Mouse (Mus musculus) WW6 (cell line): Measurements from ENCODE around the gene 1700001O22Rik.

ENCODE experiments used
- DNase-seq: peaks from one replicate; pipeline ENCODE4 v3.0.0-alpha.2; 2013; ENCODE audit warnings: low read depth, low spot score

Gene 1700001O22Rik

DNA sequence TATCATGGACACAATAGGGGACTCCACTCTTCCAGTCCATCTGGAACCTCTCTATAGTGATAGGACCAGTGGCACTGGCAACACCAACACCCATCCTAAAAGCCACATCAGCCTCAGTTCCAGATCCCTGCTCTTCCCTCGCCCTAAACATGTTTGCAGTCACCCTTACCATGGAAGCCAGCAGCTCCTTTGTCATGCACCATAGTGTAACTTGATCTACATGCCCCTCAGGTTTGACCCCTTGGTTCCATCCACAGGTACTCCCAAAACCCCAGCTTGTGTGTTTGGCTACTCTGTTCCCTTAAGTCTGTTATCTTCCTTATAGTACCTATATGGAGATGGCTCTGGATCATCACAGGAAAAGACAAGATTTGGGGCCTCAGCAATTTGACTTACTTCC lies 12.9 kb upstream of the 1700001O22Rik start:
- no peak for DNase-seq

DNA sequence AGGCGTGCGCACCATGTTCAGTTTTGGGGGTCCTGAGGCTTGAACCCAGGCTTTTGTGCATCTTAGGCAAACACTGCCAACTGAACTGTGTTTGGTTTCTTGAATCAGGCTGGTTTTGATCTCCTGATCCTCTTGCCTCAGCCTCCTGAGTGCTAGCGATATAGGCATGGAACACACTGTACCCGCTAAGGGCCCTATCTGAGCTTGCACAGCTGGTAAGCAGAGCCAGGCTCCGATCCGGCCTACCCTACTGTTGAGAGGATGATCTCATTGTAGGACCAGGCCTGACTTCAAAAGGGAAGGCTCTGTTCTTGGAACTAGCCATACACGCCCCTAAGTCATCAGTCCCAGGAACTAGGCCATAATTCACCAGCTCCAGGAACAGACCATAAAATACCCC lies 7.1 kb upstream of the 1700001O22Rik start:
- DNase-seq = no peak

DNA sequence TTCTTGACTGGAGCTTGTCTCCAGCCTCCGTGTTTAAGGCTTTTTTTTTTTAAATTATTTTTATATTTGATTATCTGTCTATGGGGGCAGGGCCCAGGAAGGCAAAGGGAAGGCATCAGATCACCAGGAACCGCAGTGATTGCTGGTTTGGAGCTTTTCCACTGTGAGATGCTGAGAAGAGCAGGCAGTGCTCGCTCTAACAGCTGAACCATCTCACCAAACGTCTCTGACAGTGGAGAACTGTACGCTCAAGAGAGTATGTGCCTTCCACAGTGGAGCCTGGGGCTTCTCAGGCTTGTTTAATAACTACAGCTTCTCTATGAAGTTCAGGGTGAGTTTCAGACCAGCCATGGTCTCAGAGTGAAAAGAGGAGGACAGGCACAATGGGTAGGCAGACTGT lies 6.0 kb upstream of the 1700001O22Rik start:
- no peak for DNase-seq

DNA sequence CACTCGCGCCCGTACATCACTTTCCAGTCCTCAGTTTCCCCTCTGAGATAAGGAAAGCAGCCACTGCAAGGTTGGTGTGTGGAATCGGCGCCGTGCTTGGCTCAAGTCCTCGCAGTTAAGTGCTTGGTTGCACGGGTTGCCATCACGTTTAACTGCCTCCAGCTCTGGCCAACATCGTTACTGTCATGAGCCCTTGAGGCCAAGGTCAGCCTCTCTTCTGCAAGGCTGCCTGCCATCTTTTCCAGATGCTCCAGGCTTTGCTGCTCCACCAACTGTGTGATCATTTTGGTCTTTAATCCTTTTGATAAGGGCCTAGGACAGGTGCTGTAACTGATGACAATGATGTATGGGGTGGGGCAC lies 4.8 kb upstream of the 1700001O22Rik start:
- DNase-seq = no peak

DNA sequence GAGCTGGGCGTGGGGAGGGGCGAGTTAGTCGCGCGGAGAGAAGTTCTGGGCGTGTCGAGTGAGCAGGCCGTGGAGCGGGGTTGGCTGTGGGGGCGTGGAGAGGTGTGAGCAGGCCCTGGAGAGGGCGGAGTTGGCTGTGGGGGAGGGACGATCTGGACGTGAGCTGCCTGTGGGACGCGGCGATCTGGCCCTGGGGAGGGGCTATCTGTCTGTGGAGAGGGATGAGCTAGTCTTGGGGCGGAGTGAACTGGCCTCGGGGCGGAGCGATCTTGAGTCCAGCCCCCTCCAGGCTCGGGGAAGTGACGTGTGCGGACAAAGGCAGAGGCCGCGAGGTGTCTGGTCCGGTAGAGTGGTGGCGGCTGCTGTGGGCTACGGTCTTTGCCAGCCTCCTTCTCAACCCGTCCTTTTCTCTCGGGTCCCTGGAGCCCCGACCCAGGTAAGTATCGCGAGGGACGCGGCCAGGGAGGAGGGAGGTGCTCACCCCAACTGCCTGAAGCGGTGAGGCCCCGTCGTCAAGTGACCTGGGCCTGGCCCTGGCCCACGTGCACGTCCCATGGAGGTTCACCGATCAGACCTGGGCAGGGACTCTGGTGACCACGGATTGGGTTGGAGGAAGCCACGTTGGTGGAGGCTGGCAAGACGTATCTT lies 4.3 kb upstream of the 1700001O22Rik start, which contains the start of gene Ntmt1:
TSS of gene Ntmt1 (plus strand) at position 179 of the 648 bp plus-strand sequence.
- peak; percentile 99 for DNase-seq

DNA sequence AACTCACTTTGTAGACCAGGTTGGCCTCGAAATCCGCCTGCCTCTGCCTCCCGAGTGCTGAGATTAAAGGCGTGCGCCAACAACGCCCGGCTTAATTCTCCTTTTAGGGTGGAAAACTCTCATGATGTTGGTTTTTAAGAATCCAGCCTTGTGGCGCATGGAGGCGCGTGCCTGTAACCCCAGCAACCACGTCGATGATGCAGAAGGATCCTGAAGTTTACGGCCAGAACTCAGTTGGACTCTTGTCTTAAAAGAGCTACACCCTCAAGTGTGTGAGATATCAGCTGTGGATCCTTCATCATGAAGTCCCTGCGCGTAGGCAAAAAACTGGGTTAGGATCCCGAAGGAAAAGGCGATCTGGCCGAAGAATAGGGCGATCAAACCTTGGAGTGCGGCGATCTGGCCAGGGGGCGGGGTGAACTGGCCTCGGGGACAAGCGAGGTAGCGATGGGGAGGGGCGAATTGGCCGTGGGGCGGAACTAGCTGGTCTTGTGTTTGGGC lies 3.7 kb upstream of the 1700001O22Rik start:
- no peak for DNase-seq

DNA sequence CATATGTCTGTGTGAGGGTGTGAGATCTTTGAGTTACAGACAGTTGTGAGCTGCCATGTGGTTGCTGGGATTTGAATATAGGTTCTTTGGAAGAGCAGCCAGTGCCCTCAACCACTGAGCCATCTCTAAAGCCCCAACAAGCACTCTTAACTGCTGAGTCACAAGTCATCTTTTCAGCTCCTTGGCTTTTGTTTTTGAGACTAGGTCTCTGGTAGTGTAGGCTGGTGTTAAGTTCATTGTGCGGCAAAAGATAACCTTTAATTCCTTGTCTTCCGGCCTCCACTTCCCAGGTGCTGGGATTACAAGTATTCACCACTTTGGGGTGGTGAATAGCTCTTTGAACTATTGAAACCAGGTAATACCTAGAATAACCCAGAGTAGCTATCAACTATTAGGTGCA lies 2.5 kb upstream of the 1700001O22Rik start:
- DNase-seq = no peak

DNA sequence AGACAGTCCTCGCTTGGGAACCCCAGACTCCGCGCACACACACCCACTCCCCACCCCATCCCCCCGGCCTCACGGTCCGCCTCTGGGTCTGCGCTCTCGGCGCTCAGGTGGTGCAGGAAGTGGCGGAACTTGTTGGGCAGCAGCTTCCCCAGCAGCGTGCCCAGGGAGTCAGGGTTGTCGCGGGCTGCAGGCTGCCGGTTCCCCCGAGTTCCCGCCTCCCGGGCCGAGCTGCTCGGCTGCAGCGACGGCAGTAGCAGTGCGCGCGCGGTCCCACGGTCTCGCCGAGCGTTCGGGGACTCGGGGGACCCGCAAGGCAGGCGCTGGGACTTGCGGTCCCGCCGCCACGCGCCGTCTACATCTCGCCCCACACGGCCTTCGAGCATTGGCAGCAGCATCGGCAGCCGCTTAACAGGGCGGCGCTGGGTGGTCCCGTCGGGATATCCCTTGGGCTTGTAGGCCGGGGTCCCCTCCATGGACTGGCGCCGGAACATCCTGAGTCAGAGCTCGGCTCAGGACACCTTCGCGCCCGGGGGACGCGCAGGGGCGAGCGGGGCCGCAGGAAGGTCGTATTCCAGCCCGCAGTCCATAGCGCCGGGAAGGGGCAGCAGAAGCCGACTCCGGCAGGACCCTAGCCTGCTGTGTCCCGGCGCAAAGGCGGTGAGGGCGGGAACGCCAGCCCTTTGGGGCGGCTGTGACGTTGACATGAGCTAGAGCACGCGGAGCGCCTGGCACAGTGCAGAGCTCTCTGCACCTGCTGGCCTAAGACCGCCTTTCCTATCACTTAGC lies 2.2 kb downstream of the 1700001O22Rik start:
- no peak for DNase-seq

DNA sequence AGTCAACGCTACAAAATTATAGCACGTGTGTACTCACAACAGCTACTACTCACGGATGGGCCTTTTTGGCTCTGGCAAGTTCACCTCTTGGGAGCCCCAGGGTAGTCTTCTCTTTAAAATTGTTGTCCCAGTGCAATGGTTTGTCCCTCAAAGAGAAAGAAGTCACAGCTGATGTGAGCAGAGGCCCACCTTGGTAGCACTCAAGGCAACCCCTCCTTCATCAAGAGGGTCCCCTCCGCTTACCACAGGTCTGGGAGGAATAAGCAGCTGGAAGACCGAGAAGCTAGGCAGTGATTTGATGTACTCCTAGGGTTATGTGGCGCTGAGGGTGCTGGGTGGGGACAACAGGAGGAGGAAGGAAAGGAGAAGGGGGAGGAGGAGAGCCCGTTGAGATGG lies 2.8 kb downstream of the 1700001O22Rik start:
- DNase-seq = no peak

DNA sequence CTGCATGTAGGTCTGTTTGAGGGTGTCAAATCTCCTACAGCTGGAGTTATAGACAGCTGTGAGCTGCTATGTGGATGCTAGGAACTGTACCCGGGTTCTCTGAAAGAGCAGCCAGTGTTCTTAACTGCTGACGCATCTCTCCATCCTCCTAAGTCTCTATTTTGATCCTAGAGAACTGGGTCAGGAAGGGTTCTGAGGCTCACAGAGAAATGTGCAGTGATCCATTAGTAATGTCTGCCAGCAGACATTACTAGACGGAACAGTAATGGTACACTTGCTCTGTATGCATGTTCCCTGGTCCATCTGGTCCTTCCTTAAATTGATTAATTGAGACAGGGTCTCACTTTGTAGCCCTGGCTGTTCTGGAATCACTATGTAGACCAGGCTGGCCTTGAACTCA lies 4.0 kb downstream of the 1700001O22Rik start:
- no peak for DNase-seq

DNA sequence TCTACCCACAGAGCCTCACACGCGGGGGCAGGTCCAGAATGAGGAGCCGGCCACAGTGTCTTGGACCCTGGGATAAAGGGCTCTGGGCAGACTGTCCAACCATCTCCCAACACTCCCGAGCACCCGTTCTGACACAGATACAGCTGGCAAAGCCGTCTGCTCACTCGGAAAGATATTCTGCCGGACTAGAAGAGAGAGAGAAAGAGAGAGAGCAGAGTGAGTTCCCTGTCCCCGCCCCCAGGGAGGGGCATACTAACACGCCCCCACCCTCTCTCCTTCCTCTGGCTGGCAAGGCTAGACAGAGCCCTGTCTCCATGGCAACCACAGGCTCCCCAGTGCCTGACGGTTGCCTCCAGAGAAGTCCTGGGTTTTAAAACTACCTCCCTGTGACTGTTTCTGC lies 7.1 kb downstream of the 1700001O22Rik start:
- no peak for DNase-seq

DNA sequence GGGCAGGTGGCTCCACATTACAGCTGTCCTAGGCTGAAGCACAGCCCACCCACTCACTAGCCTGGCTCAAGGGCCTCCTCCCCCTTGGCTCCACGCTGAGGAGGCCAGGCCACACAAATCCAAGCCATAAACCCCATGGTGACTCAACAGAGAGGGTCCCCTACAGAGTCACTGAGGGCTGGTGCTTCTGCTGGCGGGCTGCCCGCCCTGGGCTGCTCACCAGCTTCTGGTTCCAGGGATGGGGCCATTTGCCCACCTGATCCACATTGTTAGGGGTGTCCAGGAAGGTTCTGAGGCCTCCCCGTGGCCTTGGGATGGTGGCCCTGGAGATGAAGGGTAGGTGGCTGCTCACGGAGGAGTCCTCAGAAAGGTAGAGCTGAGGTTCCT lies 7.6 kb downstream of the 1700001O22Rik start:
- DNase-seq = no peak

DNA sequence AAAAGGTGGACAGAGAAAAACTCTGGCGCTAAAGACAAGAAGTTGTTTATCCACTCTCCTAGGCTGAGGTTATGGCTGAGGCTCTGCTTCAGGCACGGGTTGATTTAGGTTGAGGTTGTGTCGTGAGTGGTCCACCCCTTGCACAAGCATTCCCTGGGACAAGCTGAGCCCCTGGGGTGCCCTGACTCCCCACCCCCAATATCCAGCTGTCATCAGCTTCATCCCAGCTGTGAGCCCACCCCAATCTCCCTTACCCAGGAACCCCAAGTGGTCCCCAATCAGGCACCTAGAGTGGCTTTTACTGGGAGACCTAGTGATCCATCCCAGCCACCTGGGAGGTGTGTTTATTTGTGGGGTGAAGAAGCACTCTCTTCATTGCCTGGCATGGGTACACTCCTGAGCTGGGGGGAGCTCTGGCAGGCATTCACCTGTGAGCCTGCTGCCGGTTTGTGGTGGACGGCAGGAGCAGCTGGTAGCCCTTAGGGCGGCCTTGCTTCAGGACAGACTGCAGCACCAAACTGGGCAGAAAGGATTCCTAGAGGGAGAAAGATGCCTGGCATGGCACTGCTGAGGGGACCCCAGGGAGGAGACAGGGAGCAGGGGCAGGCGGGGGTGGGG lies 8.1 kb downstream of the 1700001O22Rik start:
- DNase-seq = no peak

DNA sequence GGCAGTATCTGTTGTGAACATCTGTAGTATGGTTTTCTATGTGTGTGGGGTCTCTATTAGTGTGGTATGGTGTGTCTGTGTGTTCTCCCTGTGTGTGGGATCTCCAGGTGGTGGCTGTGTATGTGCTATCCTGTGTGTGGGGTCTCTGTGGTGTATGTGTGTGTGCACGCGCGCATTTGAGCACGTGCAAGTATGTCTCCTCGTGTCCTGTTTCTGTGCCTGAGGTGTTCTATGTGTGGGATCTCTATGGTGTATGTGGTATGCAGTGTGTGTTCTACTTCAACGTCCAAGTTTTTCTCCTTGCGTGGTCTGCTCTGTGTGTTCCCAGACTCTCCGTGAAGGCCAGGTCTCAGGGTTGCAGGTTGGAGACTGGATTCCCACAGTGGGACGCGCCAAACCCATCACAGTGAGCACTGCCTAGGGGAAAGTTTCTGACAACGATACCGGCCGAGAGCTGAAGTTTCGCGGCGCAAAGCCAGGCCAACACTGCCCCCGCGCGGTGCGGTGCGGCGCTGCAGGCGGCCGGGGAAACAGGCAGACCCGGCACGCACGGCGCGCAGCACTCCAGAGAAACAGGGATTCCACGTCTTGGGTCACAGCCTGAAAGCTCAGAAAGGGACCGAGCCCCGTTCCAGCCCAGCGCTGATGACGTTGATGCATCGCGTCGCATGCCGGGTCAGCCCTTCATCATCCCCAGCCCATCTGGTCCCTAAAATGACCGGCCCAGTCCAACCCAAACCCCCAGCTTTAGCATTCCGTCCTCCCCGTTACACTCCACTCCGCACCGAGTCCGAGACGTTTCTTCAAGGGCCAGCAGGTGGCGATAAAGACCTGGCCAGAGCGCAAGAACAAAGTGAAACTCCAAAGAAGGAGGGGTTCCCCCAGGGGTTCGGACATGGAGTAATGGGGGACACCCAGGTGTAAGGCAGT lies 9.0 kb downstream of the 1700001O22Rik start:
- no peak for DNase-seq

DNA sequence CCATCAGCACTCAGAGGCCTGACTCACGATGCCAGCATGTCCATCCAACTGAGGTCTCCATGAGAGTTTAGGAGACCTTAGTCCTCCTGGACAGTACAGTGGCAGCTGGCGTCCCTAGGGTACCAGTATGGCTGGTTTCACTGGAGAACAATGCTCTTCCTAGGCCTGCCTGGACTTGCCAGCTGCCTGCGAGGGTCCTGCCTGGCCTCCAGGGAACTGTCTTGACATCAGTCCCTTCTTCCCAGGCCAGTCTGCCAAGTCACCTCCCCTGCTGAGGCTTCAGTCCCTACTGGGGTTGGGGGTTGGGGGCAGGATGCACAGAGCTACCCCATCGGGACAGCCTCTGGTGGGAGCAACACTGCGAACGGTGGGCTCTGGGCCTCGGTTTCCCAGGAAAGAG lies 11.4 kb downstream of the 1700001O22Rik start:
- no peak for DNase-seq

DNA sequence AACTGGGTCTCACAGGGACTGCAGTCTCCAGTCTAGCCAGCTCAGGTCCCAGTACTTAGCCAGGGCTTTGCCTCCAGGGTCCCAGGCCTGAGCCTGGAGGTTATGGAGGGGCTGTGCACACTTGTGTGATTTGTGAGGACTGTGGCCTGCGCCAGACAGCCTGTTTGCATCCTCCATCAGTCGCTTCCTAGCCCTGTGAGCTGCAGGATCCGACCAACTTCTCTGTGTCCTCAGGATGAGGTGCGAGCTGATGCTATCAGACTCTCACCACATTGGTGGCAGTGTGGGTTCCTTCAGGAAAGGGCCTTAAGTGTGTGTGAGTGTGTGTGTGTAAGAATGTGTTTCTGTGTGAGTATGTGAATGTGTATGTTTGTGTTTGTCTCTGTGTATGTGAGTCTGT lies 16.0 kb downstream of the 1700001O22Rik start:
- DNase-seq = no peak

DNA sequence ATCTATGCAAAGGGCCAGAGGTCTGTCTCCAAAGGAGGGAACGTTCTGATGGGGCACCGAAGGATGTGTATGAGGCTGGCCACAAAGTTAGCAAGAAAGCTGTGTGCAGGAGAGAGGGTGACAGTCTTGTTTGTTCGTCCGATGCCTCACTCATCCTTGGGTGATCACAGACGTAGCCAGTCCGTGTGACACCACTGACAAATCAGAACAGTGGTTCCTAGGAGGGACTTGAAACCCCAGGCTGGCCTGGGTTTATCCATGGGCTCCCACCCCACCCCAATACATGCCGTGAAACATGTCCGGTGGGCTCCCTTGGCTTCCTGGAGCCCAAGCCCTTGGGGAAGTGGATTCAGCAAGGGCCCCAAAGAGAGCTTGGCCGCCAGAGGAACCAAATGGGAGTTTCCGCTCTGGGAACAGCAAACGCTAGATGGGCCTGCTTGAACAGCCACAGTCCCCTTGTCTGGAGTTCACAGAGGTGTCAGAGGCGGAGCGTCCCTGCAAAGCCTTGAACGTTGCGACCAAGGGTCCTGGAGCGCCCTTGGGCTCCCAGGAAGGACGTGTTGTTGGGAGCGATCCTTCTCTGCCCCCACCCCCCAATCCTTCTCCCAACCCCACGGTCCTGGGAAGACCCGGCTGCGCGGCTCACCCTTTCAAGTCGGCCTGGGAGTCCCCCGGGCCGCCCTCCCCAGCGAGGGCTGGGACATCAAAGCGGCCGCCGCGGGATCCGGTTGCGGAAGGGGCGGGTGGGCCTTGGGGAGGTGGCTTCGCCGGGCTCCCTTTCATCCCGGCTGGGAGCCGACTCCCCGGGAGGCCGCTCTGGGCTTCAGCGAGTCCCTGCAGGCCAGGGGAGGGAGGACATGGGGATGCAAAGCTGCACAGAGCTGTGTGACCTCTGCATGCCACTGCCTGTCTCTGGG lies 19.1 kb downstream of the 1700001O22Rik start:
- DNase-seq = no peak

DNA sequence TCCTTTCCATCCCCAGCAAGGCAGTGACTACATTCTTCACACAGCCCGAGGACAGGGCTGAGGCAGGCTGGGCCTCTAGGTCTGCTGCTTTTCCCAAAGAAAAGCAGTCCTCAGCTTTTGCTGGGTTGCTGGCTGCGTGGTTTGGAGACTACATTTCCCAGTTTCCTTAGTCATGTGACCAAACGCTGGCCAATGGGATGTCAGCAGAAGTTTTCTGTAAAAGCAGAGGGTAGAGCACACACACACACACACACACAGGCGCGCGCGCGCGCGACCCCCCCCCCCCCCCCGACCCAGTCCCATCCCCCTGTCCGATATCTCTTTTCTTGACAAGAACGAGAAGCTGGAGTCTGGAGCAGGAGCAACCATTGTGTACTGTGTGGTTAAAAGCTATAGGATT lies 20.1 kb downstream of the 1700001O22Rik start:
- DNase-seq = no peak

DNA sequence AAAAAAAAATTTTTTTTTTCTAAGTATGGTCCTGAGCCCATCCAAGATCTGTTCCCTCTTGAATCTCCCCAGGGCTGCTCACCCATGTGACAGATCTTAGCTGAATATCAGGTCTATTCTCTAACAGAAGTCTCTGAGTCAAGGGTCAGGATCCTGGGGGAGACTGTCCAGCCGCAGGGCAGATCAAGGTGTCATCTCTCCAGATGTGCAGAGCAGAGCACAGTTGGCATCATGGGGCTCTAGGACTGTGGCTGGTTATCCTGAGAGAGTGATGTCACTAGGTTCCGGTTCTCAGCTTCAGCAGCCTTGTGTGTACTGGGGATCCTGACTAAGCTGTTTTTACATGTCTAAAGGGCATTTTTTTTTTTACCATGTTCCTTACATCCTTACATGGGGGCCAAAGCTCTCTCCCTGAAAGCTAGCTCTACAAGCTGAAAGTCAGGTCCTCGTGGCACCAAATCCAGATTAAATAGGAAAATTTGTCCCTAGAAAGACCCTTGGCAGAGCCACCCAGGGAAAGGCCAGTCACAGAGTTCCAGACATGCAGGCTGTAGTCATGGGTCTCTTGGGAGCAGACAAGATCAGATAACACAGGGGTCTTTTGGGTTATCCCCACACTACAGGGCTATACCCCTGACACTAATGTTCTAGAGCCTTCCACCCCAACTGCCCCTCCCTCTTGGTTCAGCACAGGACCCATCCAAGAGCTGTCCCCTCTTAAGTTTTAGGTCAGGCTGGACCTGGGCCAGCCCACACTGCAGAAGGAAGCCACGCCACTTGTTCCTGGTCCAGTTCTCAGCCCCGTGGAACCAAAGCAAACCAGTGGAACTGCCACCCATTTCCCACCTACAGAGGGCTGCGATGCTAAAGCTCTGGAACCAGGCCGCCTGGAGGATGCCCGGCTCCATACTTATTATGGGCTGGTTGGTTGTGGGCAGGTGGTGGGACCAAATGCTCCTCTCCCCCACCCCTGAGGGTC lies 20.9 kb downstream of the 1700001O22Rik start:
- no peak for DNase-seq
